Mouse (Mus musculus) erythroblast, embryonic 14.5 days (primary cell): ENCODE measurements around the gene Pgap2. TPM values are rescaled to one million over a fixed set of nuclear protein-coding genes. Genes with fewer than 3 reads are reported as not detected.

Experiments used
- H3K27me3 ChIP-seq: 2 replicates; pipeline ENCODE4 v1.6.1; 2012; ENCODE audit warnings: inconsistent platforms; ENCODE audit not compliant: control insufficient read depth
- H3K36me3 ChIP-seq: 2 replicates; pipeline ENCODE4 v1.6.1; 2012; ENCODE audit warnings: mild to moderate bottlenecking, inconsistent platforms; ENCODE audit not compliant: control insufficient read depth
- H3K4me1 ChIP-seq: 2 replicates; pipeline ENCODE4 v1.6.1; 2012; ENCODE audit warnings: inconsistent platforms; ENCODE audit not compliant: control insufficient read depth
- H3K4me3 ChIP-seq: replicated peaks from 2 replicates; pipeline ENCODE3; 2012; ENCODE audit warnings: moderate library complexity, mild to moderate bottlenecking, inconsistent platforms
- H3K9me3 ChIP-seq: 2 replicates; pipeline ENCODE4 v1.6.1; 2012; ENCODE audit warnings: low read length, inconsistent platforms, mixed read lengths; ENCODE audit not compliant: control insufficient read depth
- GATA1 ChIP-seq: IDR thresholded peaks from 2 replicates; pipeline ENCODE4 v1.6.1; 2012; ENCODE audit warnings: low read length, inconsistent platforms, mixed read lengths
- TAL1 ChIP-seq: IDR thresholded peaks from 3 replicates; pipeline ENCODE4 v1.6.1; 2012; ENCODE audit warnings: low read length, inconsistent platforms, mixed read lengths
- polyA plus RNA-seq: library from polyadenylated mRNA; stranded (reverse); fragments of >175 nt; gene quantifications from 2 replicates; pipeline ENCODE4 v1.2.3, GENCODE M21; 2012

Pgap2 gene
- polyA plus RNA-seq, 1 experiment: 0.14 TPM

- peaks cover 5% of the 10 kb centered on the region; the same call in 1 of the 2 replicates for H3K4me1 ChIP-seq
- H3K4me3 ChIP-seq: no peak overlapping the region
- TF ChIP-seq TAL1 (no peak), GATA1 (no peak)
- peaks cover 27% of the 10 kb centered on the region for H3K36me3 ChIP-seq
- H3K27me3 ChIP-seq: no peaks in the 10 kb centered on the region
- no peaks in the 10 kb centered on the region for H3K9me3 ChIP-seq
These were observed 23.1 kb downstream of the Pgap2 start for GRCm38 (mm10) chr7:102233059-102233458.

GRCm38 (mm10) chr7:102238686-102239286 is 28.8 kb downstream of the Pgap2 start:
- H3K4me1 ChIP-seq: peaks cover 26% of the 10 kb centered on the region
- H3K9me3 ChIP-seq: no peaks in the 10 kb centered on the region
- no peaks in the 10 kb centered on the region for H3K27me3 ChIP-seq
- TF ChIP-seq TAL1 (no peak), GATA1 (no peak)
- peaks cover 85% of the 10 kb centered on the region for H3K36me3 ChIP-seq
- H3K4me3 ChIP-seq: no peak overlapping the region

GRCm38 (mm10) chr7:102239591-102239990 is 29.6 kb downstream of the Pgap2 start:
- Histone ChIP-seq H3K9me3 (no peaks in the 10 kb centered on the region), H3K4me1 (peaks cover 34% of the 10 kb centered on the region), H3K27me3 (no peaks in the 10 kb centered on the region), H3K4me3 (no peak overlapping the region), H3K36me3 (peaks cover 93% of the 10 kb centered on the region)
- TF ChIP-seq TAL1 (no peak), GATA1 (no peak)

GRCm38 (mm10) chr7:102242371-102242770 is 32.4 kb downstream of the Pgap2 start:
- Histone ChIP-seq H3K27me3 (no peaks in the 10 kb centered on the region), H3K9me3 (no peaks in the 10 kb centered on the region), H3K4me3 (no peak overlapping the region), H3K36me3 (peaks cover 98% of the 10 kb centered on the region), H3K4me1 (peaks cover 58% of the 10 kb centered on the region)
- TF ChIP-seq GATA1: peak; percentile 1; the same call in 1 of the 2 replicates
- TF ChIP-seq TAL1: no peak

- TF ChIP-seq TAL1 (no peak), GATA1 (no peak)
- H3K4me1 ChIP-seq: peaks cover 64% of the 10 kb centered on the region
- no peaks in the 10 kb centered on the region for H3K27me3 ChIP-seq
- H3K9me3 ChIP-seq: no peaks in the 10 kb centered on the region
- peaks cover 97% of the 10 kb centered on the region for H3K36me3 ChIP-seq
- H3K4me3 ChIP-seq: no peak overlapping the region
These were observed 32.9 kb downstream of the Pgap2 start for GRCm38 (mm10) chr7:102242917-102243316.

GRCm38 (mm10) chr7:102243870-102244269 is 33.9 kb downstream of the Pgap2 start:
- H3K4me1 ChIP-seq: peaks cover 72% of the 10 kb centered on the region
- H3K9me3 ChIP-seq: no peaks in the 10 kb centered on the region
- TF ChIP-seq TAL1: no peak
- no peaks in the 10 kb centered on the region for H3K27me3 ChIP-seq
- no peak overlapping the region for H3K4me3 ChIP-seq
- H3K36me3 ChIP-seq: peaks cover 90% of the 10 kb centered on the region

- Histone ChIP-seq H3K36me3 (peaks cover 79% of the 10 kb centered on the region), H3K4me1 (peaks cover 77% of the 10 kb centered on the region), H3K4me3 (no peak overlapping the region), H3K27me3 (no peaks in the 10 kb centered on the region), H3K9me3 (no peaks in the 10 kb centered on the region)
- no peak for TF ChIP-seq TAL1
- TF ChIP-seq GATA1: no peak
These were observed 35.0 kb downstream of the Pgap2 start for GRCm38 (mm10) chr7:102244782-102245535.

- Histone ChIP-seq H3K4me1 (peaks cover 84% of the 10 kb centered on the region), H3K9me3 (no peaks in the 10 kb centered on the region), H3K27me3 (no peaks in the 10 kb centered on the region), H3K36me3 (peaks cover 70% of the 10 kb centered on the region), H3K4me3 (peak overlapping the region; percentile 17)
- no peak for TF ChIP-seq GATA1
- TF ChIP-seq TAL1: no peak
These were observed 35.8 kb downstream of the Pgap2 start for GRCm38 (mm10) chr7:102245775-102246174.

- peaks cover 89% of the 10 kb centered on the region for H3K4me1 ChIP-seq
- no peaks in the 10 kb centered on the region for H3K27me3 ChIP-seq
- no peak for TF ChIP-seq GATA1
- TF ChIP-seq TAL1: no peak
- H3K9me3 ChIP-seq: no peaks in the 10 kb centered on the region
- H3K36me3 ChIP-seq: peaks cover 66% of the 10 kb centered on the region
- H3K4me3 ChIP-seq: peak overlapping the region; percentile 17
These were observed 36.3 kb downstream of the Pgap2 start for GRCm38 (mm10) chr7:102246265-102246664.
